ENCODE assay signal across 15 mouse cellular contexts in genomic region chr9:50499781-50500180, GRCm38 (mm10). TPM values are rescaled to one million over a fixed set of nuclear protein-coding genes. Genes with fewer than 3 reads are reported as not detected.
"Had no signal": no experiment of that assay in that cellular context is flagged by ENCODE, and none has a peak within 500 bp of the region (broad histone marks: within the 10 kb centered on the region; RNA-seq: fewer than 3 reads in every experiment).

No protein-coding gene starts in this region.

- H3K36me3 ChIP-seq: intestine, embryonic 15.5 days; kidney, embryonic 15.5 days; limb, embryonic 15.5 days; liver, embryonic 13.5 days; midbrain, embryonic 10.5 days; midbrain, embryonic 15.5 days; stomach, embryonic 15.5 days had no signal

- H3K9ac ChIP-seq: intestine, embryonic 15.5 days; kidney, embryonic 15.5 days; limb, embryonic 15.5 days; liver, embryonic 13.5 days; midbrain, embryonic 15.5 days; stomach, embryonic 15.5 days had no signal

- H3K4me2 ChIP-seq: limb, embryonic 15.5 days had no signal

- H3K9me3 ChIP-seq: intestine, embryonic 15.5 days; kidney, embryonic 15.5 days; limb, embryonic 15.5 days; liver, embryonic 13.5 days; midbrain, embryonic 10.5 days; midbrain, embryonic 15.5 days; stomach, embryonic 15.5 days had no signal

- H3K27ac ChIP-seq: intestine, embryonic 15.5 days; kidney, embryonic 15.5 days; limb, embryonic 15.5 days; liver, embryonic 13.5 days; midbrain, embryonic 10.5 days; midbrain, embryonic 15.5 days; stomach, embryonic 15.5 days had no signal

- H3K4me3 ChIP-seq: intestine, embryonic 15.5 days; kidney, embryonic 15.5 days; limb, embryonic 15.5 days; midbrain, embryonic 10.5 days; stomach, embryonic 15.5 days had no signal

- H3K27me3 ChIP-seq: intestine, embryonic 15.5 days; kidney, embryonic 15.5 days; limb, embryonic 15.5 days; liver, embryonic 13.5 days; midbrain, embryonic 15.5 days; stomach, embryonic 15.5 days had no signal

- DNase-seq: kidney, adult 18-20 months; kidney, postnatal 14 days; layer of hippocampus, adult 9-11 months; layer of hippocampus, postnatal 36 days; liver, embryonic 13.5 days; lung, adult 18-20 months; right cerebral cortex, postnatal 14 days; thymus, postnatal 36 days had no signal

- ATAC-seq: intestine, embryonic 15.5 days had no signal

RNA-seq across cellular contexts. Expression of gene Plet1, which starts 5.5 kb away (rescaled TPM):
- total RNA-seq: layer of hippocampus, postnatal 36 days; left cerebral cortex, adult 8-10 months had no signal
